Mouse (Mus musculus) heart, postnatal 25 days (tissue): ENCODE data around the gene Gtse1. TPM values are rescaled to one million over a fixed set of nuclear protein-coding genes. Genes with fewer than 3 reads are reported as not detected.

ENCODE experiments used
- DNase-seq: peaks from one replicate; pipeline ENCODE4 v3.0.0; 2022; ENCODE audit warnings: low spot score
- intact Hi-C: fragments of 180-260 bp; cut with DNase I; formaldehyde crosslinking; loops from one replicate; pipeline ENCODE4 v1.15.1; 2025
- total RNA-seq, 2 experiments: library from RNA; stranded (reverse); gene quantifications; 2 replicates each; pipeline ENCODE4 v1.2.3; 2021

Gene Gtse1
- total RNA-seq, 2 experiments from 2014 or later, result 0.34 to 0.39 TPM

DNA sequence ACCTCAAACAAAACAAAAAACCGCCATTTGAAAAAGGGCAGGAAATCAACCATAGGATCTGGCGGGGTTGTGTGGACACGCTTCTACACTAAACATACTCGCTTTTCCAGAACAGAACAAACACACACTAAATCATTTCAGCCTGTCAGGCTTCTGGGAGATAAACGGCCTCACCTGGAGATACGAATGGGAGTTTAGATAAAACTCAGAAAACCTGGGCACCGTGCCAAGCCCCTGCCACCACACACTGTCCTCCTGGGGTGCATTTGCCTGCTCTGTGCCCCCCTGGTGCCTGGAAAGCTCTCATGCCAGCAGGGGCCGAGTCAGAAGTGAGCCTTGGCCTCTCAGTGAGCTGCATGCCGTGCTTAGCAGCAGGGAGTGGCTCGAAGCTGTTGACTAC is 50.4 kb downstream of the Gtse1 start:
- DNase-seq, result no peak
- intact Hi-C loops, result no loop called here

DNA sequence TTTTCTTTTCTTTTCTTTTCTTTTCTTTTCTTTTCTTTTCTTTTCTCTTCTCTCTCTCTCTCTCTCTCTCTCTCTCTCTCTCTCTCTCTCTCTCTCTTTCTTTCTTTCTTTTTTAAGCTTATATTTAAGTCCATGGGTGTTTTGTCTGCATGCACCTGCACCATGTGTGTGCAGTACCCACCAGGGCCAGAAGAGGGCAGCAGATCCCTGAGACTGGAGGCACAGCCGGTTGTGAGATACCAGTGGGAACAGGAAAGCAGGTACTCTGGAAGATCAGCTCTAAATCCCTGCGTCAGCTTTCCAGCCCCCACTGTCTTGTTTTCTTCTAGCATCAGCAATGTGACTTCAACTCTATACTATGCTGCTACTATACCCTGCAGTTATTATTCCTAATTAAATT is 54.1 kb downstream of the Gtse1 start:
- intact Hi-C loops, result no loop called here
- no peak for DNase-seq

DNA sequence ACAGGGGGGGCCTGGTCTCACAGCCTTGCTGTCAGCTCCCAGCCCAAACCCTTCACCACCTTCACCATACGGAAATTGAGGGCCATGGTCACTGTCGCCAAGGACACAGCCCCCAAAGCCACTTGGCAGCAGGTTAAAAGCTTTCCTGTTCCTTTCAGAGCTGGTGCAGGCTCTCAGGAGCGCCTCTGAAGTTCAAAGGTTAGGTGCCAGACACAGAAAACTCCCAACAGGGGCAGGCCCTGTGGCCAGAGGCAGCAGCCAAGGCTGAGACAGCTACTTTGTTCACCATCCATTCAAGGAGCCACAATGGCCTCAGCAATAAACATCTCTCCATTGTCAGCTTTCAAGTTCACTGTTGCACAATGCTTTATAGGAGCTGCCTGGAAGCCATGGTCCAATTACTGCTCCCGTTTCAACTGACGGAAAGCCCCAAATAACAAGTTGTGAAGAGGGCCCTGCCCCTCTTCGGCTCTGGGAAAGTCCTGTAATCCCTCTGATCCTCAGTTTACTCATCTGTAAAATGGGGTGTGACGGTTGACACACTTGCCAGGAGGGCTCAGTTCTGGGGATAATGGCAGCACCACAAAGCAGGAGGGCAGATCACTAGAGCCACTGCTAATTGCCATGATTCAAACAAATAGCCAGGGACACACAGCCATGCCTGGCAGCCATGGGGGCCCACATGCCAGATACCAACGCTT is 59.8 kb downstream of the Gtse1 start:
- DNase-seq, result no peak
- intact Hi-C loops, result no loop called here

DNA sequence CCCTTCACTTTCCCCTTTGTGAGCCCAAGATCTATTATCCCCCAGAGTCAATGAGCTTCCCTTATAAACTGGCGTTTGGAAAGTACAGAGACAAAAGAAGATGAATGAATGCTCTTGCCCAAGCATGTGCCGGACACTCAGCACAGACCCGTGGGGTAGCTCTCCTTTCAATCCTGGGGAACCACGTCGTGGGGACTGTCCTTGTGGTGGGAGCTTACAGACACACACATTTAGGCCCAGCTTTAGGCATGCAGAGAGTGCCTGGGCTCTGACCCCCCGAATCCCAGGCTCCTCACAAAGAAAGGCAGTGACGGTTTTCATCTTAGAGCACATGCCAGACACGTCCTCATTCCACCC is 60.3 kb downstream of the Gtse1 start:
- DNase-seq, result no peak
- intact Hi-C loops, result no loop called here

DNA sequence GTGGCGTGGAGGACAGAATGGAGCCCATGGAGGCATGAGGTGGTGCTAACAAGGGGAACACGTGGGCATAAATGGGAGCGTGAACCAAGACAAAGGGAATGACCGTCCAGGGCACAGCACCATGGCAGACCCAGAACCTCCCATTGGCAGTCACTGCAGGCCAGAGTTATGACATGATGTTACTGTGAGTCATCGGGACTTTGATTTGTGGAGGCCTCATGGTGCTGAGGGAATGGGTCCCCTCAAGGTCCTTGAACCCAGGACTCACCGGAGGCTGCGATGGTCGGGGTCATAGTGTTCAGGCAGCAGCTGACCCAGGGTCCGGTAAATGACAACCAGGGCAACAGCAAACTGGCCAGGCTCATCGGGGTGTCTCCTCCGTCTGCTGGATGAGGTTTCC is 62.3 kb downstream of the Gtse1 start:
- intact Hi-C loops, result no loop called here
- no peak for DNase-seq

Other genes starting within 250 kb of the Gtse1 start
- 10 to 100 TPM; 44.7 to 58.8 TPM for gene Ppara, start 124.8 kb upstream of the Gtse1 start, total RNA-seq
- gene Cdpf1, start 48.0 kb upstream of the Gtse1 start, total RNA-seq, result 10 to 100 TPM; 29.6 to 31.8 TPM
- gene Pkdrej, start 38.0 kb upstream of the Gtse1 start, total RNA-seq, result 1 to 10 TPM; 2.6 to 2.7 TPM
- 10 to 100 TPM; 14.8 to 16.5 TPM for gene Ttc38, start 27.4 kb upstream of the Gtse1 start, total RNA-seq
- 10 to 100 TPM; 16.4 to 20.7 TPM for gene Trmu, start 19.6 kb downstream of the Gtse1 start, total RNA-seq
- gene Celsr1, start 174.0 kb downstream of the Gtse1 start, total RNA-seq, result 1 to 10 TPM; 6.6 to 7.2 TPM
- gene Gramd4, start 197.9 kb downstream of the Gtse1 start, total RNA-seq, result 10 to 100 TPM; 30.4 to 34.7 TPM